Mouse (Mus musculus) E14TG2a.4 (cell line): Measurements from ENCODE around the gene Pxdn.

Experiments
- CTCF ChIP-seq: conservative IDR thresholded peaks from 2 replicates; pipeline ENCODE4 v1.5.1; 2014; ENCODE audit warnings: low read length
- POU5F1 ChIP-seq: IDR thresholded peaks from 2 replicates; pipeline ENCODE4 v1.6.1; 2014; ENCODE audit warnings: low read length, borderline replicate concordance

- TF ChIP-seq CTCF, result no peak
- TF ChIP-seq POU5F1, result no peak
Measured at GRCm38 (mm10) chr12:30048848-30049247, 111.4 kb downstream of the Pxdn start.
